Mouse (Mus musculus): ENCODE data around the gene Tulp3. TPM values are rescaled to one million over a fixed set of nuclear protein-coding genes. Genes with fewer than 3 reads are reported as not detected.
"Not testable (repeated sequence)": the region's sequence is repeated elsewhere in the genome, so short reads cannot be mapped to it uniquely, and the experiment has no call there.

The Tulp3 gene
- polyA plus RNA-seq, 1 experiment = 27.8 TPM

DNA sequence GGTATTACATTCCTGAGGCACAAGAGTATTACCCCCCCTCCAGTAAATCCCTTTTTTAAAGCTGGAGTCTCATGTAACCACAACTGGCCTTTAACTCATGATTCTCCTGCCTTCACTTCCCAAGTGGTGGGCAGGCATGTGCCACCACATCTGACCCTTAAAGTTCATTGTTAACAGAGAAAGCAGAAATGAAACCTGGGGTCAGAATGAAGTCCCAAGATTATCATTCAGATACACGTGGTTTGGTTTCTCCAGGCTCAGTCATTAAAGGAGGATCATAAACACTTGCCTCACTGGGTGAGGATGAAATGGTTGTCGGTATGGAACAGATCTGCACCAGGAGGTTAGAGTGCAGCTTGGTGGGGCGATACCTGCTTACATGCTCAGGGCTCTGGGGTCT, 25.6 kb upstream of the Tulp3 start:
- no peak for TF ChIP-seq POLR2A (IDR thresholded peaks at IDR 0.05; ENCODE audit: extremely low read depth, insufficient read depth, low read length)
- TF ChIP-seq CTCF (IDR thresholded peaks at IDR 0.05; ENCODE audit: extremely low read depth, insufficient read depth, low read length) = no peak
- no peak overlapping the region for H3K4me3 ChIP-seq (ENCODE audit: insufficient read depth, low read length)
- no peaks in the 10 kb centered on the region; the same call in 1 of the 2 replicates for H3K4me1 ChIP-seq (ENCODE audit: control insufficient read depth, insufficient read depth, low read length)
- H3K27ac ChIP-seq (ENCODE audit: insufficient read depth, low read length) = no peak overlapping the region

DNA sequence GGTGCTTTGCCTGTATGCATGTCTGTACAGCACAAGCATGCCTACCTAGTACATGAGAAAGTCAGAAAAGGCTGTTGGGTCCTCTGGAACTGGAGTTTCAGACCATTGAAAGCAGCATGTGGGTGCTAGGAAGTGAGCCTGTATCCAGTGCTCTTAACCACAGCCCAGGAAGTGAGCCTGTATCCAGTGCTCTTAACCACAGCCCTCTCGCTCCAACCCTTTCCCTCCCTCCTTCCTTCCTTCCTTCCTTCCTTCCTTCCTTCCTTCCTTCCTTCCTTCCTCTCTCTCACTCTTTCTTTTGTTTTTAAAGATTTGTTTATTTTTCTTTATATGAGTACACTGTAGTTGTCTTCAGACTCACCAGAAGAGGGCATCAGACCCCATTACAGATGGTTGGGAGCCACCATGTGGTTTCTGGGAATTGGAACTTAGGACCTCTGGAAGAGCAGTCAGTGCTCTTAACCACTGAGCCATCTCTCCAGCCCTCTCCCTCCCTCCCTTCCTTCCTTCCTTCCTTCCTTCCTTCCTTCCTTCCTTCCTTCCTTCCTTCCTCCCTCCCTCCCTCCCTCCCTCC, 25.0 kb upstream of the Tulp3 start:
- H3K4me3 ChIP-seq (ENCODE audit: insufficient read depth, low read length); H3K27ac ChIP-seq (ENCODE audit: insufficient read depth, low read length); H3K4me1 ChIP-seq (ENCODE audit: control insufficient read depth, insufficient read depth, low read length): not testable (repeated sequence)

DNA sequence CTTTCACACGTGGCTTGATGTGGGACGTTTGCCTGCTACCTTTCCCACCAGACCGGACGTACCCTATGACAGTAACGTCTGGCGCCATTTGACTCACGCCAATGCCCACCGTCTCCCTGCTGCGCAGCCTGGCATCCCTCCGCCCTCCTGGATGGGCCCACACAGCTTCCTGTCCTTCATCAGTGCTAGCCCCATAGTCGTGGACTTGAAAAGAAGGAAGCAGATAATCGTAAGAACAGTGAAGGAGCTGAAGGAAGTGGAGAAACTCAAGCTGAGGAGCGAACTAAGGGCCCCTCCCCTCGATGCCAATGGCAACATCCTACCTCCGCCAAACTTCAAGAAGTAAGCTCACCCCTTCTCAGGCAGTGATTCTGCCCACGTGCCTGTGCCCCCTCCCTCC, 24.0 kb upstream of the Tulp3 start:
- Histone ChIP-seq H3K4me1 (ENCODE audit: control insufficient read depth, insufficient read depth, low read length) (peaks cover 3% of the 10 kb centered on the region; the same call in 1 of the 2 replicates), H3K4me3 (ENCODE audit: insufficient read depth, low read length) (no peak overlapping the region), H3K27ac (ENCODE audit: insufficient read depth, low read length) (no peak overlapping the region)
- TF ChIP-seq CTCF (IDR thresholded peaks at IDR 0.05; ENCODE audit: extremely low read depth, insufficient read depth, low read length) (no peak), POLR2A (IDR thresholded peaks at IDR 0.05; ENCODE audit: extremely low read depth, insufficient read depth, low read length) (no peak)

DNA sequence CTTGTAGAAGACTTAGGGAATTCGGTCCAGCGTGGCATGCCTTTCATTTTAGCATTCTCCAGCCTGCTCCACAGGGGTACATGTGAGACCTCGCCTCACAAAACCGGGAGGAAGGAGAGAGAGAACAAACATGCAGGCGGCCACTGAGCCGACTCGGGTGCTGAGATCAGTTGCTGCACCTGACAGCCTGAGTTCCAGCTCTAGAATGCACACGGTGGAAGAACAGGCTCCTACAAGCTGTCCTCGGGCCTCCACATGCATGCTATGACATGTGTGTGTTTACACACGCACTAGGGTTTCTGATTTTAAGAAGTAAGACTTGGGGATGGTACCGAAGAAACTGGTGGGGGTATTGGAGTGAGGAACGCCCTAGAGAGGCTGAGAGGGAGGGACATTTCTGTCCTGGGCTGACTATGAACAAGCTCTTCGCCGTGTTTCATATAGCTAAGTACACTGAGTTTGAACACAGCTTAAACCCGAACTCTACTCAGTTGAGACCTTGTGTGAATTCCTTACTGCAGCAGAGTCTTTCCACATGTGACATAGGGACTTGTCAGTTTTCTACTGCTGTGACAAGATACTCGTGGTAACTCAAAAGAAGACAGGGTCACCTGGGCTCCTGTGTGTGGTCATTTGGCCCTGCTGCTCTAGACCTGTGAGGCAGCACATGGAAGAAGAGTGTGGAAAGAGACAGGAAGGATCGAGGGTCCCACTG, 20.9 kb upstream of the Tulp3 start:
- Histone ChIP-seq H3K27ac (ENCODE audit: insufficient read depth, low read length) (no peak overlapping the region), H3K4me3 (ENCODE audit: insufficient read depth, low read length) (no peak overlapping the region), H3K4me1 (ENCODE audit: control insufficient read depth, insufficient read depth, low read length) (peaks cover 3% of the 10 kb centered on the region; the same call in 1 of the 2 replicates)
- TF ChIP-seq POLR2A (IDR thresholded peaks at IDR 0.05; ENCODE audit: extremely low read depth, insufficient read depth, low read length) (no peak), CTCF (IDR thresholded peaks at IDR 0.05; ENCODE audit: extremely low read depth, insufficient read depth, low read length) (no peak)

DNA sequence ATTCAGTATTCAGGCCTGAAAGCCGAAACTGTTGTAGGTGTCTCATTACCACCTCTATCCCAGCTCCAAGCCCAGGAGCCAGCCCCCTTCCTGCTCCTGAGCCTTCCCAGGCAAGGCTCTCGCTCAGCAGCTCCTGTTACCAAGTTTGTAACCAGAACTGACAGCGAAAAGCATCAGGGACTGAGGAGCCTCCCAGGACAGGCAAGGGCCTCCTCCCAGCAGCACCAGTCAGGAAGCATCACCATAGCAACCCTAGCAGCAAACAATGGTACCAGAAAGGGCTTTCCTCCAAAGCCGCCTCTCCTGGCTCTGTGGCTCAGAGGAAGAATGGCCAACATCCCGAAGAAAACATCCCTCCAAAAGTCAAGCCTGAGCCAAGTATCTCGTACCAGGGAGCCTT, 19.5 kb upstream of the Tulp3 start, which contains the start of the genes Tex52 and Gm44596:
Tex52 (plus strand) TSS at position 265 of the 400 bp plus-strand sequence.
Gm44596 (plus strand) TSS at position 312 of the 400 bp plus-strand sequence.
- TF ChIP-seq CTCF (IDR thresholded peaks at IDR 0.05; ENCODE audit: extremely low read depth, insufficient read depth, low read length) (no peak), POLR2A (IDR thresholded peaks at IDR 0.05; ENCODE audit: extremely low read depth, insufficient read depth, low read length) (no peak)
- 0 out of 2 replicates have a peak within 1 kb of the TSS, but pooled peaks have one; percentile 17 for H3K27ac ChIP-seq (ENCODE audit: insufficient read depth, low read length)
- H3K4me3 ChIP-seq (ENCODE audit: insufficient read depth, low read length) = no peak within 1 kb of the TSS
- H3K4me1 ChIP-seq (ENCODE audit: control insufficient read depth, insufficient read depth, low read length) = peaks cover 3% of the 10 kb centered on the region; the same call in 1 of the 2 replicates

DNA sequence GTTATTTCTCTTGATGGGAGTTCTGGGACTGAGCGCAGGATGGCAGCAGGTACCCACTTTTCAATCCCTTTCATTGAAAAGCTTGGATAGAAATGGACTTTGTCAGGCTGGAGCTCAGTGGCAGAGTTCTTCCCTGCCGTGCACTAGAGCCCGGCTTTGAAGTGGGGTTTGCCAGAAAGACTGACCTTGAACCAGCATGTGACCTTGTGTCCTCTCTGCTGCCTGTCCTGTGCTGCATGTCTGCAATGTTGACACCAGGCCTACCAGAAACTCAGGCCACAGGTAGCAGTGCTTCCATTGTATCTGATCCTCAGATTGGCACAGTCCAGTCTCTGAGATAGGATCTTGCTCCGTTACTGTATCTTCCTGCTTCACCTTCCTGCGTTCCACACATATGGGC, 14.4 kb upstream of the Tulp3 start:
- Histone ChIP-seq H3K27ac (ENCODE audit: insufficient read depth, low read length) (no peak overlapping the region), H3K4me3 (ENCODE audit: insufficient read depth, low read length) (no peak overlapping the region), H3K4me1 (ENCODE audit: control insufficient read depth, insufficient read depth, low read length) (peaks cover 2% of the 10 kb centered on the region; the same call in 1 of the 2 replicates)
- TF ChIP-seq POLR2A (IDR thresholded peaks at IDR 0.05; ENCODE audit: extremely low read depth, insufficient read depth, low read length) (no peak), CTCF (IDR thresholded peaks at IDR 0.05; ENCODE audit: extremely low read depth, insufficient read depth, low read length) (no peak)

DNA sequence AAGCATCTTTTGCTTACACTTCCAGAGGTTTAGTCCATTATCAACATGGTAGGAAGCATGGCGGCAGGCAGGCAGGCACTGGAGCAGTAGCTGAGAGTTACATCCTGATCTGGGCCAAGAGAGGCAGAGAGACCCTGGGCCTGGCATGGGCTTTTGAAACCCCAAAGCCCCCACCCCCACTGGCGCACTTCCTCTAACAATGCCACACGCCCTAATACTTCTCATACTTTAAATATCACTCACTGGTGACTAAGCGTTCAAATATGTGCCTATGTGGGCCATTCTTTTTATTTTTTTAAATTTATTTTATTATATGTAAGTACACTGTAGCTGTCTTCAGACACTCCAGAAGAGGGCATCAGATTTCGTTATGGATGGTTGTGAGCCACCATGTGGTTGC, 10.8 kb upstream of the Tulp3 start:
- no peak overlapping the region for H3K27ac ChIP-seq (ENCODE audit: insufficient read depth, low read length)
- no peak for TF ChIP-seq POLR2A (IDR thresholded peaks at IDR 0.05; ENCODE audit: extremely low read depth, insufficient read depth, low read length)
- TF ChIP-seq CTCF (IDR thresholded peaks at IDR 0.05; ENCODE audit: extremely low read depth, insufficient read depth, low read length) = no peak
- H3K4me3 ChIP-seq (ENCODE audit: insufficient read depth, low read length) = no peak overlapping the region
- no peaks in the 10 kb centered on the region for H3K4me1 ChIP-seq (ENCODE audit: control insufficient read depth, insufficient read depth, low read length)

DNA sequence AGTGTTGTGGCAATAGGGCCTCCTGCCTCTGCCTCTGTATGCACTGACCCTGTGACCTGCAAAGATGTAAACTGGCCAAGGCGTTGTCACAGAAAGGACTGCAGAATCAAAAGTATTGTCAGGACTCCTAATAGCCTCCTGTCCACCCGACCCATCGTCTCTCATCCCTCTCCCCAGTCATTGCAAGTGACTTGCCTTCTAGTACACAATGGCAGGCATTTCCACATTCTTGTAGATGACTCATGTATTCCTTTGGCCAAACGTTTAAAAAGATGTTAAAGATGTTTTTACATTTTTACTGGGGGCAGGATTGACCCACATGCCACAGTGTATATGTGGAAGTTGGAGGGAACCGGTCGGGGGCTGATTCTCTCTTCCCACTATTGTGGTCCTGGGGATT, 9.1 kb upstream of the Tulp3 start:
- H3K4me1 ChIP-seq (ENCODE audit: control insufficient read depth, insufficient read depth, low read length) = no peaks in the 10 kb centered on the region
- TF ChIP-seq CTCF (IDR thresholded peaks at IDR 0.05; ENCODE audit: extremely low read depth, insufficient read depth, low read length) (no peak), POLR2A (IDR thresholded peaks at IDR 0.05; ENCODE audit: extremely low read depth, insufficient read depth, low read length) (no peak)
- H3K27ac ChIP-seq (ENCODE audit: insufficient read depth, low read length) = no peak overlapping the region
- H3K4me3 ChIP-seq (ENCODE audit: insufficient read depth, low read length) = no peak overlapping the region

DNA sequence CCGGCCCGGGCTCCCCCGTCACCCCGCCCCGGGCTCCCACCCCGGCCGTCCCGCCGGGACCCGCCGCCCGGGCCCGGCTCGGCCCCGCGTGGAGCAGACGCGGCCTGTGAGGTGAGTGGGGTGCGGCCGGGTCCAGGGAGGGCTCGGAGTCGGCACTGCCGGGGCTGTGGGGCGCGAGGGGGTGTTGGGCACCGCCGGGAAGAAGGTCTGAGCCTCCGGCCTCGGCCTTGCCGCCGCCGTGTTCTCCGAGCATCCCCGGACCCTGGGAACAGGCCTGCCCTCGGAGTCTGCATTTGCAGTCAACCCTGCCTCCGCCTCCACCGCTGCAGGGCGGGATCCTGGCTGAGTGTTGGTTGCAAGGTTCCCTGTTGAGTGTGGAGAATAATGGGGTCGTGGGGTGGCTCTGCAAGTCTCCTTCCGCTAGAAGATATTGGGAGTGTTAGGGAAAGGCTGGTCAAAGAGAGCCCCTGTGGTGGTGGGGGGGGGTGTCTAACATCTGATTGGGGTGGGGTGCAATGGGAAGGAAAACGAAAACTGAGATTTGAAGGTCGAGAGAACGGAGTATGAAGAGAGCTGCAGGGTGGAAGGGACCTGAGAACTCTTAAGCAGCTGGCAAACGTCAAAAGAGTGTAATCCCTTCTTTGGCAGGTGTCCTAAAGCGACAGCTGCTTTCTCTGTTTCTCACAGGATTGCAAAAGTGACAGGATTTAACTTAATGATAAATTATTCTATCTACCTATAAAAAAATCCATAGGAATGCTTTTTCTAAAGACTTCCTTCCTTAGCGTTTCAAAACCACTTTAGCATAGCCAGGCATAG, 7.6 kb upstream of the Tulp3 start:
- H3K27ac ChIP-seq (ENCODE audit: insufficient read depth, low read length) = no peak overlapping the region
- H3K4me3 ChIP-seq (ENCODE audit: insufficient read depth, low read length) = peak overlapping the region; percentile 53; the same call in 1 of the 2 replicates
- TF ChIP-seq CTCF (IDR thresholded peaks at IDR 0.05; ENCODE audit: extremely low read depth, insufficient read depth, low read length) (no peak), POLR2A (IDR thresholded peaks at IDR 0.05; ENCODE audit: extremely low read depth, insufficient read depth, low read length) (no peak)
- H3K4me1 ChIP-seq (ENCODE audit: control insufficient read depth, insufficient read depth, low read length) = no peaks in the 10 kb centered on the region

All from cortical plate, adult 2 months (tissue).